Mouse (Mus musculus): ENCODE data around the gene Zfp207. TPM values are rescaled to one million over a fixed set of nuclear protein-coding genes. Genes with fewer than 3 reads are reported as not detected.

Gene Zfp207
- total RNA-seq, 2 experiments from 2014 or later, result 93.2 to 116 TPM

Other genes starting within 250 kb of the Zfp207 start
- gene Tefm, start 241.1 kb upstream of the Zfp207 start, total RNA-seq (2021), result 10 to 100 TPM; 22.6 to 23.7 TPM
- 10 to 100 TPM in 1 of 2 experiments, 1 to 10 TPM in 1; 8.8 to 18.4 TPM for gene Adap2, start 229.2 kb upstream of the Zfp207 start, total RNA-seq (2021)
- 10 to 100 TPM in 1 of 2 experiments, 1 to 10 TPM in 1; 7.7 to 10.4 TPM for gene Rnf135, start 199.4 kb upstream of the Zfp207 start, total RNA-seq (2021)
- 10 to 100 TPM; 67.4 to 72.5 TPM for gene Rhot1, start 174.3 kb upstream of the Zfp207 start, total RNA-seq (2021)
- 1 to 10 TPM; 2.3 to 2.5 TPM for gene Rhbdl3, start 82.4 kb upstream of the Zfp207 start, total RNA-seq (2021)
- gene 5730455P16Rik, start 5.2 kb upstream of the Zfp207 start, total RNA-seq (2021), result 10 to 100 TPM; 16.9 to 19.1 TPM
- 100 to 1,000 TPM; 109 to 117 TPM for gene Psmd11, start 45.3 kb downstream of the Zfp207 start, total RNA-seq (2021)
- gene Cdk5r1, start 93.7 kb downstream of the Zfp207 start, total RNA-seq (2021), result 1 to 10 TPM; 1.9 to 2.0 TPM

Data from heart, postnatal 10 days (tissue).